Mouse (Mus musculus) cerebellum, adult (tissue): Measurements from ENCODE around the gene Ak1.

Experiments used
- ATAC-seq: cut with Nextera tagmentation; 2 replicates; pipeline ENCODE4 v1.9.2; 2017; ENCODE audit warnings: mild to moderate bottlenecking, moderate library complexity, mixed read lengths; ENCODE audit not compliant: insufficient number of reproducible peaks, low FRiP score, low TSS enrichment

The Ak1 gene

DNA sequence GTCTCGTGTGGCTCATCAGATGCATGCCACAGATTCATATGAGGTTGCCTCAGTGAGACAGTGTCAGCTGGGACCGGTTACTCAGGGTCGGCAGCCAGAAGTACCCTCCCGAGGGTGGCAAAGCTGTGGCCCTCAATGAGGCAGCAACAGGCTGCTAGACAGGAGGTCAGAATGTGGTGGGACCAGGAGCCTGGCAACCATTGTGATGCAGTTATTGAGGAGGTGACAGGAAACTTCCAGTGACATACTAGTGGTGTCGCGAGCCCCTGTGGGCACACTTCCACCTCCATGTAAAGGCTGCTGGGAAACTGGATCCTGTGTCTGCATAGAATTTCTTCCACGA is at the start of gene Ak1:
Gene Ak1 (plus strand): TSS at position 242 of the 343 bp plus-strand sequence.
- ATAC-seq = no peak

DNA sequence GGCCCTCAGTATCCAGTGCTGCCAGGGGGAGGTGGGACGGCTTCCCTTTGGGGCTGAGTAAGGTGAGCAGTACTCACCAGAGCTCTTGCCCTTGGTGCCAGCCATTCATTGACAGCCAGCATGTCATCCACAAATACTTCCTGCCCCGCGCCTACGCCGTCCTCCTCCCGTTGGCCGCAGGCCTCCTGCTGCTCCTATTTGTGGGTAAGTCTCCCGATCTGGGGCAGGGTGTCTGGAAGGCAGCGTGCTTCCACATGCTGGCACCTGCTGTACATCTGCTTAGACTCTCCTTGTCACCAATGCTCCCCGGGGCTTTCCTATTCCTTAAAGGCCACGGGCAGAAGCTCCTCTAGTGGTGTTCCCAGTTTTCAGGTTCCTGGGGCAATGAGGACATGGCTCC is 49.4 kb upstream of the Ak1 start:
- no peak for ATAC-seq

DNA sequence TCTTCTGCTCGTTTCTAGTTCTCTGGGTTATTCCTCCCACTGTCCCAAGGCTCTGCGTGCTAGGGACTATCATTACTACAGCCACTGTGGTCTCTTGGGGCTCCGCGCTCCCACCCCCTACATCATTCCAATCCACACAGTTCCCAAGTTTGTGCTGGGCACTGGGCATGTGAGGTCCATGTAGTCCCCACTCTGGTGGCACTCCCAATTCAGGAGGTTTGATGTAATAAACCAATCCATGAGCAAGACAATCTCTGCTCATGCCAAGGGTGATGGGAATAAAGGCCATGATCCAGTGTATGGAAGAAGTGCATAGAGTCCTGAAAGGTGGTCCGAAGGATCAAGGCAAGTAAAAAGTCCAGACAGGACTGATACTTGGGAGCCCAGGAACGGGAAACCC is 47.1 kb upstream of the Ak1 start, which contains the start of gene Pip5kl1:
Gene Pip5kl1 (plus strand): TSS at position 301 of the 400 bp plus-strand sequence.
- ATAC-seq = no peak

DNA sequence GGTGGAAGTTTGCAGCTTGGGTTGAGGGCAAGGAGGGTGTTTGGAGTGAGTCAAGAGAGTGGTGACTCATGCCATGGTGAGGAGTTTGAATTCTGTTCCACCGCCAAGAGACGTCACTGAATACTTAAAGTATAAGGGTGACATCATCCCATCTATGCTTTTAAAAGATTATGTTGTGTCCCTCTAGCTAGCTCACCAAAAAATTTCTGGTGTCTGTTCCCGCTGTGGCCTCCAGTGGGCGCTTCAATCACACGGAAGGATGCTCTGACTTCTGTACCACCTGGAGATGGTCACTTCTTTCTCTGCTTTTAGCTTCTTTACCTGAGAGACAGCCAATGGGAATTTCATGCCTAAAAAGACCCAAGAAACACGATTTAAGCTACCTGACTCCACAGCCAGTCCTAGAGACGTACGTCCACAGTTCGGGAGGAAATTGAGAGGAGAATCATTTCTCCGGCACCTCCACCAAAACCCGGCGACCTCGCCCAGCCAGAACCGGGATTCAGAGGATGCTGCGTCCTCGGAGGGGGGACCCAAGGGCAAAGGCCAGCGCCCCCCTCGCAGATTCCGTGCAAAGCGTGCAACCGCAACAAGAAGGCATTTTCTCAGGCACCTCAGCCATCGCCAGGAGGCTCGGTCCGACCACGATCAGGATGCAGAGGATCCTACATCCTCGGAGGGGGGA is 46.5 kb upstream of the Ak1 start:
- ATAC-seq = no peak

DNA sequence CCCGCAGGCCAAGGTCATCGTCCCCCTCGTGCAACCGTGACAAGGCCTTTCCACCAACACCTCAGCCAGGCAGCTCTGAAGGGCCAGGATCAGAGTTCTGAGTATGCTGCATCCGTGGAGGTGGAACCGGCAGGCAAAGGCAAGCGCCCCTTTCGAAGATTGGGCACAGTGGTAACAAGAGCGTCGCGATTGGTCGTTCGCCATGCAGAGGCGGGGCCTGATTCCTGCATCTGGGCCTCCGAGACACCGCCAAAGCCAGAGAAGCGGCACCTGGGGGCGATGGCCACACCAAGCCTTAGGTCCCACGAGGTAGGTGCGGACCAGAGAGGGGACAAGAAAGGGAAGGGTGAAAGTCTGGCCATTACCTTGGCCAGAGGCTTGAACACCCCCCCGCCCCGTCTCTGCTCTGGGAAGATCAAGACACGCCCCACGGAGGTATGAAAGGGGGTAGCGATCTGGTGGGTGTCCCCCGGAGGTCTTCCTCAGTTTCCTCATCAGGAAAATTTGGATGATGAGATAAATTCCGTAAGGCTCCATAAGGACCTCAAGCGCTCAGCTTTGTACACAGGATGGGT is 45.9 kb upstream of the Ak1 start, which contains the start of gene 9430097D07Rik:
Gene 9430097D07Rik (minus strand): TSS at position 99 of the 575 bp plus-strand sequence.
- ATAC-seq = peak; percentile 60

DNA sequence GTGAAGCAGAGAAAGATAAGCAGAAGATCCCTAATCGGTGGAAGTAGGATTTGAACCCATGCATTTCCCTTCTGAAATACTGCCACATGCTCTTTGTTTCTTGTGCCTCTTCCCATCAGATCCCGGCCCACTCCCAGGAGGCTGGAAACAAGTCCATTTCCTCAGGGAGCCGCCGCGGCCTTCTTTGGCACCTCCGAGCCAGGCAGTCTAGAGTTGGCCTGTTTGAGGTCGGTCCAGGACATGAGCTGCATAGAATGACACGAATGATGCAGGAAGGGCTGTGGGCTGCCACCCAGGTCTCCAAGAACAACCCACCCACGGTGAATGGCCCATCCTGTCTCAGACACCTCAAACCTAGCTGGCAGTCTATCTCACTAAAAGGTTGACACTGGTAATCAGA is 45.0 kb upstream of the Ak1 start:
- ATAC-seq = no peak

DNA sequence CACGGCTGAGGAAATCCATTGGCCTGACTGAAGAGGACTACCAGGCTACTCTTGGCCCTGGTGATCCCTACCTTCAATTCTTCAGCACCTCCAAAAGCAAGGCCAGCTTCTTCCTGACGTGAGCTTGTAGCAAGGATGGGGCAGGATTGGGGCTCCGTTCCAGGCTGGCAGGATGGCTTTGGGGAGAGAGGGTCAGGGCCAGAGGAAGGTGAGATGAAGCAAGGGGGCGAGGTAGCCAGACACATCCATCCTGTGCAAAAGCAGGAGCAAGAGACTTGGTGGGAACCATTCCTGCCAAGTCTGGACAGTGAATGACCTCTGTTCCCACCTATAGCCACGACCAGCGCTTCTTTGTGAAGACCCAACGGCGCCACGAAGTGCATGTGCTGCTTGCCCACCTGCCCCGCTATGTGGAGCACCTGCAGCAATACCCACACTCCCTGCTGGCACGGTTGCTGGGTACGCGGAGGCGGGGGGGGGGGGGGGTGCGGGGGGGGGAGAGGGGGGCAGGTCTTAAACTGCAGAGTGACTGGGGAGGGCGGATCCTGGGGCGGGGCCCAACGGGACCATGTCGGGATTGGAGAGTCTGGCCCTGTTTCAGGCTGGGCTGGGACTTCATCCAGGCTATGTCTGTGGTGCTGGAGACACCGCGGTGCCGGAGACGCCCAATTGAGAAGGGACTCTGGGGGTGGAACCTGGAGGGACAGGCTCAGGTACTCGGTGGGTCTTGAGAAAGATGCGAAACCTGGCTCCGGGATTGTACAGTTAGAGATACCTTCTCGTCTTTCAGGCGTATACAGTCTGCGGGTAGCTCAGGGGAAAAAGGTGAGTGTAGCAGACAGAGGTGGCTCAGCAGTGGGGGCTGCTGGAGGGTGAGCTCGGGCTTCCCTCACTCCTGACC is 43.2 kb upstream of the Ak1 start:
- ATAC-seq = no peak

DNA sequence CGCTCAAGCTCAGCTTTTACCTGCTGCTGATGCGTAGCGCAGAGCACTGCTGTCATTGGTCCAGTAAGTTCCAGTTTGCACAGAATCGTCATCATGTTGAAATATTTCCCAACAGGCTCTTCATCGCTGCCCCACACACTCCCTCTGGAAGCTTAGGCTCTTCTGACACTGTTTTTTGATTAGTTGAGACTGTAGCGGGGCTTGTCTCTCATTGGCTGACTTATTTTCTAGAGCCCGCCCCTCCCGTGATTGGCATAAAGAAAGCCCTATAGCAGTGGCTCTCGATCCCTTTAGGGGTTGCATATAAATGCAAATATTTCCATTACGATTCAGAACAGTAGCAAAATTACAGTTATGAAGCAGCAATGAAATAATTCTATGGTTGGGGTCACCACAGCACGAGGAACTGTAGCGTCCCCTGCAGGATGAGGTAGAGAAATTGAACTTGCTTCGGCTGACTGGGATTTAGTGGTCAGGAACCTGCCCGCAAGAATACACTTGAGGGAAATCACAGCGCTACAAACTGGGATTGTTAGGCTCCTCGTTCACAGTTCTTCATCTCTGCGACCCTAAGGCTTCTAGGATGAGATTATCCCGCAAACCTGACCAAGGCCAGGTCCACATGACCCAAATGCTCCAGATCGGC is 40.0 kb upstream of the Ak1 start:
- peak; percentile 50; the same call in 1 of the 2 replicates for ATAC-seq

DNA sequence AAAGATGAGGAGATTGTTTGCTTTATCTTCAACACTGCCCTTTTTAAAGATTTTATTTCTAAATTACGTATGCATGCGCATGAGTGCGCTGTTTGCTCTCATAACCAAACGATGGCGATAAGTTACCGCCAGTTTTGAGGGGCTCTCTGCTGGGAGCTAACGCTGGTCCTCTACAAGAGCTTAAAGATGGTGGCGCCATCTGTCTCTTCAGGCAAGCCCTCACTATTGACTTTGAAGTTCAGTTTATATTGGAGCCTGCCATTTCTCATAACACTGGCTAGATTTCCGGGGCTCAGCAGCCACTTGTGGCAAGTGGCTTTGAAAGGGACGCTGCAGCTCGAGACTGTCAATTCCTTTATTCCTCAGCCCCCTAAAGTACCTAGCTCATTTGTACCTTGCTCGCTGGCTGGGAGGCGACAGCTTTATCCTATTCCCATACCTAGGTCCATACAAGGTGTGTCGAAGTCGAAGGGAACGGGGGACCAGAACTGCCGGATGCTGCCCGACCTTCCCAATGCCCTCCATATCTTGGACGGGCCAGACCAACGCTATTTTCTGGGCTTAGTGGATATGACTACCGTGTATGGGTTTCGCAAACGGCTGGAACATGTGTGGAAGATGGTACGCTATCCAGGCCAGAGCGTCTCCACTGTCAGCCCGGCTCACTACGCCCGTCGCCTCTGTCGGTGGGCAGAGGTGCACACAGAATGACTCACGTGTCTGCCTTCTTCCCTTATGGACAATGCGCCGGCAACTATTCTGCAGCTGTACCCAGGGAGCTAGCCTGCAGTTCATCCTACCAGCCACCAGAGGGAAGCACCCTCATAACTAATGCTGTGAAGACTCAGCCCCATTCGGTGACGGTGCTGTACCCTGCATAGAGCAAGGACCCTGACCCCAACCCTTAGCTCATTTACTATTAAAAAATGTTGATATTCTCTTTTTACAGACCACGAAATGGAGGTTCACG is 38.4 kb upstream of the Ak1 start:
- ATAC-seq = peak; percentile 34; the same call in 1 of the 2 replicates

DNA sequence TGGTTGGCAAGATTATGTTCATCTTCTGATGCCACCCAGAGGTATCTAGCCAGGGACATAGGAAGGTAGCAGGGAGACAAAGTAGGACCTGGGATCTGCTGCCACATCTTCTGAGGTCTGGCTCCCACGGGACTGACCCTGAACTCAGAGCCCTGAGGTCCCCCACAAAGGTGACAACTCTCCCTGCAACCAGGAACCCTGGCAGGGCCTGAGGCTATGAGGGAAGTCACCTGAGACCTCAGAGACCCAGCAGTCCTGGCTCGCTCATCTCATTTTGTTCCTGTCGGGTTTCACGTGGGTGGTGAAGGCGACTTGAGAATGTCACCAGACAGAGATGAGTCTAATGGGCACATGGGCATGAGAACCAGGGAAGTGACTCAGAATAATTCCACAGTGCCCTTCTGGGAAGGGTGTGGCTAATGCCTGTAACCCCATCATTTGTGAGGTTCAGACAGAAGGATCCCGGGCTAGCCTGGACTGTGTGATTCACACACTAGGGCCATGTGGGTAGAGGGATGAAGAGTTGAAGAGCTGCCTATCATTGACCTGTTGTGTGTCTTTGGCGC is 36.3 kb upstream of the Ak1 start:
- ATAC-seq = no peak

DNA sequence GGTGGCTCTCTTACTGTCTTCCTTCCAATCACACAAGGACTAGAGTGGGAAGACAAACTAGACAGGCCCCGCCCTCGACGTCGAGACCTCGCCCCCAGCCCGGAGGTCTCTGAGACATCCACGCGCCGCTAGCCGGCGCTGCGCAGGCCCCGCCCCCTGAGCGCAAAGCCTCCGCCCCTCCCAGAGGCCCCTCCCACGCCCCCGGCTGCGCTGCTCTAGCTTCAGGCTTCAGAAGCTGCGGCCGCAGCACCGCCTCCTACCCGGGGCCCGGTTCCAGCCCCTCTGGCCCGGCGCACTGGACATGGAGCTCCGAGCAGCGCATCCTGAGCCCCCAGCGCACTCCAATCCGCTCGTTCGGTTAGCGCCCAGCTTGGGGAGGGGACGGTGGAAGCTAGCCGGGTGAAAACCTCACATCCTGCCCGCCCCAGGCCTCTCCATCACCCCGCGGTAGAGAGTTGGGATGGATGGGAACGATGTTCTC is 34.6 kb upstream of the Ak1 start, which contains the start of gene St6galnac4:
Gene St6galnac4 (plus strand): TSS at position 225 of the 481 bp plus-strand sequence.
- ATAC-seq = peak; percentile 54

DNA sequence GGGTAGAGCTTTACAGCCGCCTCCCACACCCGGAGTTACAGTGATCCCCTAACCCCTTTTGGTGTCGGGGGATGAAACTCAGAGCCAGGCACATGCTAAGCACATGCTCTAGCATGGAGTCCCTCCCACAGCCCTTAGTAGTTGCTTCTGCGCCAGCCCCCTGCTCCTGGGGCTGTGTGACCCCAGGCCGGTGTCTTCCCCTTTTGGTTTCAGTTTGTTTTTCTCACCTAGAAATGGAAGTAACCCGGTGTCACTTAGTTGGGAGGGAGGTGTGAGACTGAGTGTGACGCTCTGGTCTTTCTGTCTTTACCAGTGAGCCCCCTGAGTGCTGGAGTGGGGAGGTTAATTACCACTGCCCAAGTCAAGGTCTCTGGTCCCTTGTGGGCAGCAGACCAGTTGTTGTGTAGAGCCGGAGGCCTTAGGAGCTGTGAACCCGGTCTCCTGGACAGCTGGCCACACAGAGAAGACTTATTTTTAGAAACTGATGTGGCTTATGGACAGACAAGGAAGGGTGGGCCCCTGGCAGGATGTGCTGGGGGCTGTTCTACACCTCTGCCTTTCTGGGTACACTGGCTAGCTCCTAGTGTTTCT is 33.7 kb upstream of the Ak1 start:
- ATAC-seq = no peak

DNA sequence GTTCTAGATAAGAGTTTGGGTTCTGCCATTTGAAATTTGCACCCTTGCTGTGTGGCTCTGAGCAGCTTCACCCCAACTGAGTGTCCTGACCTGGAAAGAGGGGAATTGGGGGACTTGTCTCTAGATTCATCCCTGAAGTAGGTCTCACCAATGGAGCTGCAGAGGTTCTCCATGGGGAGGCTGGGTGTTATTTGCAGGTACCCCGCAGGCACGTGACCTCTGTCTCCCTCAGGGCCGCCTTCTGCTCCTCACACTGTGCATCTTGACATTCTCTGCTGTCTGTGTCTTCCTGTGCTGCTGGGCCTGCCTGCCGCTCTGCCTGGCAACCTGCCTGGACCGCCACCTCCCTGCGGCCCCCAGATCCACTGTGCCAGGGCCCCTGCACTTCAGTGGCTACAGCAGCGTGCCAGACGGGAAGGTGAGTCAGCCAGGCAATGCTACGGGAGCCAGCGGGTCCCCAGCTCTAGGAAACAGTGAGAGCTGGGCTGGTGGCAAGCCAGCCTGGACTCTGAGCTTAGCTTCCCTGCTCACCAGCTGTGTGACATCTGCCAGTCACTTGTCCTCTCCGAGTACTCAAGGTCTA is 32.3 kb upstream of the Ak1 start:
- peak; percentile 60; the same call in 1 of the 2 replicates for ATAC-seq

DNA sequence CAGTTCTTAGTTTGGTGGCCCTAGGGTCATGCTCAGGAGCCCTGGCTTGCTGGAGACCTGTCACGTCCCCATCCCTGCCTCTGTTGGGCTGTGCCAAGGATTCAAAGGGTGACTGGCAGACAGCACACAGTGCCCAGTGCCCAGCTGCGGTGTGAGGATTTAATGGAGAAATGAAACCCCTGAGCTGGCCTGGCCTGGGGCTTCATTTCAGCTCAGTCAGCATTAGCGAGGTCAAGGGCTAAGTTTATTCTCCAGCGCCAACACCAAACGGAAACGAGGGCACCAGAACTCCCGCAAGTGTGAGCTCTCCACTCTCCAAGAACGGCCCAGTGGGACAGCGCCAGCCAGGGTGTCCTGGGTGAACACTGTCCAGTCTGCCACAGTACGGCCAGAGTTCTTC is 31.3 kb upstream of the Ak1 start:
- ATAC-seq = no peak

DNA sequence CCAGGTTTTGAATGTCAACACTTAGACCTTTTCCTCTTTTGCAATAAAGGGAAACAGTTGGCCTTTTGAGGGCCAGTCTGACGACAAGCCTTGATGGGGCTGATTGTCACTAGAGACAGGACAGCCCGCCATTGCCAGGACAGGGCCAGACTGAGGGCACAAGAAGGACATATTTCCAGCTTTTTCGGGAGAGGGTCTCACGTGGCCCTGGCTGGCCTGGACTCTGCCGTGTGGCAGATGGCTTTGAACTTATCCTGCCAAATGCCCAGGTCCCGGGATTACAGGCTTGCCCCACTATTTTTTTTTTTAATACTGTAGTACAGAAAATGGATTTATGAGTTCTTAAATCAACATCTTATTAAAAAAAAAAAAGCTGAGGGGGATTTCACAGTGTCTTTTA is 30.3 kb upstream of the Ak1 start:
- ATAC-seq = no peak

DNA sequence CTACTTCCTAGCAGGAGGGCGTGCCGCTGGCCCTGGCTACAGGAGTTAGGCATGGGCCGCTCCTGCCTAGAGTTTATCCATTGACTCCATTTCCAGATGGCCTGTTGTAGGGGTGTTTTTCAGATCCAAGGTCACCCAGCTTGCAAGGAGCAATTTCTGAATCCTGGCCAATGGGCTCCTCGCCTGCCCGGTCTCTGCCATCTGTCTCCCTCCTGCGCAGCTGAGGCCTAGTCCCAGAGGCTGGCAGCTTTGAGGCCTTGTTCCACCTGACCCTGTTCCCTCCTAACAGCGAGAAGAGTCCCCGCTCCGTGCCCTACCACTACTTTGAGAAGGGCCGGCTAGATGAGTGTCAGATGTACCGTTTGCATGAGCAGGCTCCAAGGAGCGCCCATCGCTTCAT is 24.8 kb upstream of the Ak1 start:
- peak; percentile 49; the same call in 1 of the 2 replicates for ATAC-seq

DNA sequence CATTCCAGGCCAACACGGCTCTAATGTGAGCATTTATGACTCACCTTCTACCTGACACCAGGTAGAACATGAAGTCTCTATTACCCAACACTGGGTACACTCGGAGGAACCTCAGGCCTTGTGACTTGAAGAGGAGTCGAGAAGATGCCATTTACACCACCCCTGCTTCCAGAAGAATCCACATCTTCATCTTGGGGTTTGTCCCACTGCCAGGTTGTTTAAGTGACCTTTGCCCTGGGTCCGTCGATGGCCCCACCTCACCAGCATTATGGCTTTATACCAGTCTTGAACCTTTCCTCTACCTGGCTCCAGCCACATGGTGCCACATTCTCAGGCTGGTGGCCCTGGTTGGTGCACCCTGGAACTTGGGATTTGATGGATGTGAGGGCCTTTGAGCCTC is 24.3 kb upstream of the Ak1 start:
- no peak for ATAC-seq

DNA sequence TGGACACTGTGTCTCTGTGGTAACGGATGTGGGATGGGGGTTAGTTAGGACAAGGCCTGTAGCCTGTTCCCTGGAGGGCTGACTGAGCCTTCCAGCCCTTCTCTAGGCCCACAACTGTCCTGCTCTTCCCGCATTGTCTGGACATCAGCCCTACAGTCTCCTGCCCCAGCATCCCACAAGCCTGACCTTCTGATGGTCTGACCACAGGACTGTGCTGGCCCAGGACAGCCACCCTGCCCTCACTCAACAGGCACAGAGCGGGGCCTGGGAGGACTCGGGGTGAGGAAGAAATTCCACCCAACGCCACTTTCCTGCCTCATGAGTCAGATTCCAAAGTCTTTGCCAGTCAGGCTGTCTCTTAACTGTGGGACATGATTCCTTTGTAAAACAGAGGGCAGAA is 23.9 kb upstream of the Ak1 start:
- ATAC-seq = no peak
